Mouse (Mus musculus): ENCODE data around the gene Apoe. TPM values are rescaled to one million over a fixed set of nuclear protein-coding genes. Genes with fewer than 3 reads are reported as not detected.

The Apoe gene
- total and polyA plus RNA-seq, 2 experiments from 2014 or later, result 369 to 471 TPM

GRCm38 (mm10) chr7:19700299-19701068 lies 1.5 kb upstream of the Apoe start:
- Histone ChIP-seq H3K9ac (replicated peaks; ENCODE audit: low read depth, low read length) (no peak overlapping the region), H3K36me3 (replicated peaks; ENCODE audit: control insufficient read depth, insufficient read depth, low read length) (peaks cover 30% of the 10 kb centered on the region)
- TF ChIP-seq EP300 (IDR thresholded peaks at IDR 0.05; ENCODE audit: low read depth) (no peak), CTCF (IDR thresholded peaks at IDR 0.05; ENCODE audit: low read depth) (no peak)

GRCm38 (mm10) chr7:19699827-19700148 lies 800 bp upstream of the Apoe start:
- no peak overlapping the region for H3K4me2 ChIP-seq (ENCODE audit: low read depth, low read length)
- H3K4me3 ChIP-seq (ENCODE audit: low read depth, low read length), result no peak overlapping the region
- WGBS, result 78% methylated on average over 4 of the region's 4 CpGs
- ATAC-seq (ENCODE audit: insufficient read depth, low read depth) (no peak), DNase-seq (ENCODE audit: low spot score) (no peak)
- 0 out of 2 replicates have a peak overlapping the region, but pooled peaks have one; percentile 73 for H3K27ac ChIP-seq (ENCODE audit: low read depth)
- no peaks in the 10 kb centered on the region for H3K27me3 ChIP-seq (ENCODE audit: control insufficient read depth, insufficient read depth, low read length)
- H3K4me1 ChIP-seq (ENCODE audit: control insufficient read depth, insufficient read depth), result peaks cover 40% of the 10 kb centered on the region
- H3K36me3 ChIP-seq (replicated peaks; ENCODE audit: control insufficient read depth, insufficient read depth, low read length), result peaks cover 26% of the 10 kb centered on the region
- no peak overlapping the region for H3K9ac ChIP-seq (replicated peaks; ENCODE audit: low read depth, low read length)
- H3K9me3 ChIP-seq (replicated peaks; ENCODE audit: control insufficient read depth, low read length), result no peaks in the 10 kb centered on the region
- TF ChIP-seq EP300 (IDR thresholded peaks at IDR 0.05; ENCODE audit: low read depth) (no peak), CTCF (IDR thresholded peaks at IDR 0.05; ENCODE audit: low read depth) (no peak)

More at GRCm38 (mm10) chr7:19700299-19701068, 1.5 kb upstream of the Apoe start:
- no peak overlapping the region for H3K4me3 ChIP-seq (ENCODE audit: low read depth, low read length)
- H3K4me2 ChIP-seq (ENCODE audit: low read depth, low read length), result peak overlapping the region; percentile 38
- ATAC-seq (ENCODE audit: insufficient read depth, low read depth) (no peak), DNase-seq (ENCODE audit: low spot score) (no peak)
- no peaks in the 10 kb centered on the region for H3K9me3 ChIP-seq (replicated peaks; ENCODE audit: control insufficient read depth, low read length)
- peaks cover 34% of the 10 kb centered on the region for H3K4me1 ChIP-seq (ENCODE audit: control insufficient read depth, insufficient read depth)
- H3K27ac ChIP-seq (ENCODE audit: low read depth), result peak overlapping the region; percentile 77
- 47% methylated on average over 12 of the region's 12 CpGs for WGBS
- no peaks in the 10 kb centered on the region for H3K27me3 ChIP-seq (ENCODE audit: control insufficient read depth, insufficient read depth, low read length)

- TF ChIP-seq EP300 (IDR thresholded peaks at IDR 0.05; ENCODE audit: low read depth), result no peak
- peak; percentile 43 for TF ChIP-seq CTCF (IDR thresholded peaks at IDR 0.05; ENCODE audit: low read depth)
- Histone ChIP-seq H3K4me1 (ENCODE audit: control insufficient read depth, insufficient read depth) (peaks cover 50% of the 10 kb centered on the region), H3K27me3 (ENCODE audit: control insufficient read depth, insufficient read depth, low read length) (no peaks in the 10 kb centered on the region), H3K9me3 (replicated peaks; ENCODE audit: control insufficient read depth, low read length) (no peaks in the 10 kb centered on the region), H3K4me3 (ENCODE audit: low read depth, low read length) (peak overlapping the region; percentile 49), H3K9ac (replicated peaks; ENCODE audit: low read depth, low read length) (peak overlapping the region; percentile 61), H3K4me2 (ENCODE audit: low read depth, low read length) (peak overlapping the region; percentile 78), H3K36me3 (replicated peaks; ENCODE audit: control insufficient read depth, insufficient read depth, low read length) (peaks cover 24% of the 10 kb centered on the region), H3K27ac (ENCODE audit: low read depth) (peak overlapping the region; percentile 73; the same call in 1 of the 2 replicates)
- WGBS, result 3% methylated on average over 28 of the region's 28 CpGs
- DNase-seq (ENCODE audit: low spot score), result no peak
- ATAC-seq (ENCODE audit: insufficient read depth, low read depth), result 0 out of 2 replicates have a peak, but pooled peaks have one; percentile 1
Measured at GRCm38 (mm10) chr7:19697949-19698906, 760 bp downstream of the Apoe start.

GRCm38 (mm10) chr7:19696336-19696873 lies 2.6 kb downstream of the Apoe start:
- DNase-seq (ENCODE audit: low spot score), result no peak
- H3K36me3 ChIP-seq (replicated peaks; ENCODE audit: control insufficient read depth, insufficient read depth, low read length), result peaks cover 6% of the 10 kb centered on the region; the same call in 1 of the 2 replicates
- no peak overlapping the region for H3K9ac ChIP-seq (replicated peaks; ENCODE audit: low read depth, low read length)
- no peak overlapping the region for H3K4me3 ChIP-seq (ENCODE audit: low read depth, low read length)
- H3K9me3 ChIP-seq (replicated peaks; ENCODE audit: control insufficient read depth, low read length), result no peaks in the 10 kb centered on the region
- no peak overlapping the region for H3K4me2 ChIP-seq (ENCODE audit: low read depth, low read length)
- TF ChIP-seq CTCF (IDR thresholded peaks at IDR 0.05; ENCODE audit: low read depth) (no peak), EP300 (IDR thresholded peaks at IDR 0.05; ENCODE audit: low read depth) (no peak)
- H3K4me1 ChIP-seq (ENCODE audit: control insufficient read depth, insufficient read depth), result peaks cover 50% of the 10 kb centered on the region
- ATAC-seq (ENCODE audit: insufficient read depth, low read depth), result no peak
- no peak overlapping the region for H3K27ac ChIP-seq (ENCODE audit: low read depth)
- WGBS, result 93% methylated on average over 34 of the region's 34 CpGs
- no peaks in the 10 kb centered on the region for H3K27me3 ChIP-seq (ENCODE audit: control insufficient read depth, insufficient read depth, low read length)

- Histone ChIP-seq H3K36me3 (replicated peaks; ENCODE audit: control insufficient read depth, insufficient read depth, low read length) (peaks cover 6% of the 10 kb centered on the region; the same call in 1 of the 2 replicates), H3K4me2 (ENCODE audit: low read depth, low read length) (no peak overlapping the region), H3K4me3 (ENCODE audit: low read depth, low read length) (no peak overlapping the region), H3K27me3 (ENCODE audit: control insufficient read depth, insufficient read depth, low read length) (no peaks in the 10 kb centered on the region), H3K9me3 (replicated peaks; ENCODE audit: control insufficient read depth, low read length) (no peaks in the 10 kb centered on the region), H3K4me1 (ENCODE audit: control insufficient read depth, insufficient read depth) (peaks cover 48% of the 10 kb centered on the region), H3K9ac (replicated peaks; ENCODE audit: low read depth, low read length) (no peak overlapping the region), H3K27ac (ENCODE audit: low read depth) (no peak overlapping the region)
- TF ChIP-seq CTCF (IDR thresholded peaks at IDR 0.05; ENCODE audit: low read depth) (no peak), EP300 (IDR thresholded peaks at IDR 0.05; ENCODE audit: low read depth) (no peak)
- DNase-seq (ENCODE audit: low spot score), result no peak
- ATAC-seq (ENCODE audit: insufficient read depth, low read depth), result no peak
- 69% methylated on average over 6 of the region's 6 CpGs for WGBS
Measured at GRCm38 (mm10) chr7:19695881-19696280, 3.1 kb downstream of the Apoe start.
